Mouse (Mus musculus): ENCODE measurements at regions not wholly inside any gene's neighbourhood (a gene's known extent, or its start where the extent isn't known, plus 50 kb on each side); places are given as distances from the start of the nearest gene placed in this dataset.
"Not testable (repeated sequence)": the region's sequence is repeated elsewhere in the genome, so short reads cannot be mapped to it uniquely, and the experiment has no call there.

DNA sequence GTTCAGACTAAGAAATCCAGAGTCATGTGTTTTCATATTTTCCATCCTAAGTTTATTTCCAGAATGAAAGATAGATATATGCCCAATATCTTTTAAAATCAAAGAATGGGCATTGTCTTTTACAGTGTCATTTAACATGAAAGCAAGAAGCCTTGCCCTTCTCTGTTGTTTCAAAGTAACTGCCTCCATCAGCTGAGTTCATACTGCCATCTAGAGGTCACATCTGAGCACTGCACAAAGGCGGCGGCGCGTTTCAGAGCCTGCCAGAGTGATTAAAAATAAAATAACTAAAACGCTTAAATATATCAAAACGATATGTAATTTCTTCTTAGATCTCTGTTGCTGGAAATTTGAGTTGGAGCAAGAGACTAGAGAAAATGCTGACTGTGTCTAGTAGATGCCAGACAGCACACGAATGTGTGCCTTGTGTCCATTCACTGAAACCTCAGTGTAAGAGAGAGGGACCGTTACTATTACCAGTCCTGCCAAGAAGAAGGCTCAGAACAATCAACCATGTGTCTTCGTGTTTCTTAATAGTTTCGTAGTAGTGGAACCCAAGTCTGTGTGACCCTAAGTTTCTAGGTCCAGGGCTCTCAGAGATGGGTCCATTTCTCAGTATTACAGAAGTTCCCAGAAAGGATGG, 123.0 kb upstream of the Daam1 start:
- DNase-seq (ENCODE audit: low spot score in 2 of 2), result peak; percentile 37 to 73

- DNase-seq (ENCODE audit: low spot score in 2 of 2), result no peak
Observed at GRCm38 (mm10) chr12:71714606-71715005, 116.3 kb upstream of the Daam1 start.

- DNase-seq (ENCODE audit: low spot score in 2 of 2), result not testable (repeated sequence)
Observed at GRCm38 (mm10) chr12:71718412-71718811, 112.5 kb upstream of the Daam1 start.

DNA sequence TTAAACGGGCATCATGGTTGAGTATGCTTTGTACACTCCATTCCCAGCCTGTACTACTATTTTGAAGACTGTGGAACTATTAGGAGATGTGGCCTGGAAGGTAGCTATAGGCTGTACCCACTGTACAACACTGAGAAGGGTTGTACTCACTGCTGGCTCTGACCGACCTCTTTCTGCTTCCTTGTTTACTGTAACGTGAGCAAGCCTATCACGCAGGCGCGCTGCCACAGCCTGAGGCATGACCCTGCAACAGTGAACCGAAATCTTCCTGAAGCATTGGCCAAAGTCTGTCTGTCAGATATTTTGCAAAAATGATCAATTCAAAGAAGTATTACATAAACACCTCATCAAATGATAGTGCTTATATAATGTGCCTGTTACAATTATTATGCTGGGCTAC, 112.0 kb upstream of the Daam1 start:
- DNase-seq (ENCODE audit: low spot score in 2 of 2), result no peak

- no peak for DNase-seq (ENCODE audit: low spot score in 2 of 2)
Observed at GRCm38 (mm10) chr12:71725140-71725539, 105.7 kb upstream of the Daam1 start.

GRCm38 (mm10) chr12:71725713-71726336, 105.1 kb upstream of the Daam1 start:
- no peak for DNase-seq (ENCODE audit: low spot score in 2 of 2)

- DNase-seq (ENCODE audit: low spot score in 2 of 2), result no peak
Observed at GRCm38 (mm10) chr12:71743345-71743744, 87.5 kb upstream of the Daam1 start.

DNA sequence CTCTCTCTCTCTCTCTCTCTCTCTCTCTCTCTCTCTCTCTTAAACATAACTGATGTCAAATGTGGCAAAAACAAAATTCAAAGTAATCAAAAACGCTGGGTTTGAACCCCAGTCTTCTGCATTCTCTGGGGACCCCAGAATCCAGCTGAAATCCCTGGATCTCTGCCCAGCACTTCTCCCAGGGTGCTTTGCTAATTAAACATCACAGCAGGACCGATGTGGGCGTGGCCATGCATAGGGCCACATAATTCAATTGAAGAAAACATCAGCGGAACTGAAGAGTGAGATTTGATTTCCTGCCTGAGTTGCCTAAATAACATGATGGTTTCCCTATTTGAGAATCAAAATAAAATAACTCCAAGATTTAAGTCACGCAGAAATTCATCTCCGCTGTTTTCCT, 84.9 kb upstream of the Daam1 start:
- DNase-seq (ENCODE audit: low spot score in 2 of 2), result peak in 1 of 2 experiments; percentile 42

DNA sequence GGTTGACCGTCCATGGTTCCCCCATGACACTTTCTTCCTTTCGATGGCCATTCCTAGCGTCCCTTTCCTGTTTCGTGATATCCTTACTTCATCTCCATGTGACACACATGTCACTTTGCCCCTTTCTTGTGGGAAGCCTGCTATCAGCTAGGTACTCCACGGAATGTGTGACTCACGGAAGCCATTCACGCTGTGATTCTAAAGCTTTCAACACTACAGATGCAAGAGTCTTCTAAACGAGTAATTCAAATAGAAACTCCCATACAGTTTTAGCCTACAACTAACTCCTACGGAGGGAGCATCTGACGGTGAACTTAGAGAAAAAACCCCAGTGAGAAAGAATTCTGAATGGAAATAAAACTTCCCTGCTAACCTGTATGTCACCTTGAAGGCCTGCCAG, 83.5 kb upstream of the Daam1 start:
- DNase-seq (ENCODE audit: low spot score in 2 of 2), result no peak

GRCm38 (mm10) chr12:71747831-71748368, 83.0 kb upstream of the Daam1 start:
- DNase-seq (ENCODE audit: low spot score in 2 of 2), result no peak

GRCm38 (mm10) chr12:71748731-71749130, 82.1 kb upstream of the Daam1 start:
- peak in 1 of 2 experiments; percentile 50 for DNase-seq (ENCODE audit: low spot score in 2 of 2)

DNA sequence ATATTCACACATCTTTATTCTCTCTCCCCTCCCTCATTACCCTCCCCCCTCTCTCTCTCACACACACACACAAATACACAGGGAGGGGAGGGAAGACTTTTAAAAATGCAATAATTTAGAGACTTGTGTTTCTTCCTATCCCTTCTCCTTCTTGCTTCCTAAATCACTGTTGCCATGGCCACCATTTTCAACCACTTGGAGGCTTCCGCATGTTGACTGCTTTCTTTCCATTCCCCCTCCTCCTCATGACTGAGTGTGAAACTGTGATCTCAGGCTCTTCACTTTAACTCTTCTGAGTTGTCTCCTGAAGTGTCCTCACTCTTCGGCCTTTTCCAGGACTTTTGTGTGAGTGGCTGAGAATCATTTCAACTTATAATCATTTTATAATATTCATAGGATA, 81.2 kb upstream of the Daam1 start:
- DNase-seq (ENCODE audit: low spot score in 2 of 2), result no peak

DNA sequence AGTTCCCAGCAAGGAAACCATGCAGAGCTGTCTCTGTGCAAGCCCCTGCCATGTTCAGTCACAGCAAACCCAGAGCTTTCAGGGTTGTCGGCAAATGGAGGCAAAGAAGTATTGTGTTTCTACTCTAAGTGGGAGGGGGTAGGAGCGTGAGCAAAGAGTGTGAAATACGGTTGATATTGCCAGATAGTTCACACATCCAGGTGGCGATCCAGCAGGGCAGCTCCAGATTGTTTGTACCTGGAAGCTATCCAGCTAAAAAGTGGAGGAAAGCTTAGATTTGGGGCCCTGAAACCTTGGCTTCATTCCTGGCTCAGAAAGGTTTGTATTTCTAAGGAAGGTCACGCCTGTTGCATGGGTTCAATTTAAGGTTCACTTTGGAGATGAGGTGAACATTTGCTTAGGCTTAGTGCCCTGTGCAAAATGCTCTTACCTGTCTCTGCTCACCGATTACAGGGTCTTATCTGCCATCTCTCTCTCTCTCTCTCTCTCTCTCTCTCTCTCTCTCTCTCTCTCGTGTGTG, 78.1 kb upstream of the Daam1 start:
- DNase-seq (ENCODE audit: low spot score in 2 of 2), result no peak

- no peak for DNase-seq (ENCODE audit: low spot score in 2 of 2)
Observed at GRCm38 (mm10) chr12:71753276-71753675, 77.6 kb upstream of the Daam1 start.

- DNase-seq (ENCODE audit: low spot score in 2 of 2), result no peak
Observed at GRCm38 (mm10) chr12:71763194-71763593, 67.7 kb upstream of the Daam1 start.

DNA sequence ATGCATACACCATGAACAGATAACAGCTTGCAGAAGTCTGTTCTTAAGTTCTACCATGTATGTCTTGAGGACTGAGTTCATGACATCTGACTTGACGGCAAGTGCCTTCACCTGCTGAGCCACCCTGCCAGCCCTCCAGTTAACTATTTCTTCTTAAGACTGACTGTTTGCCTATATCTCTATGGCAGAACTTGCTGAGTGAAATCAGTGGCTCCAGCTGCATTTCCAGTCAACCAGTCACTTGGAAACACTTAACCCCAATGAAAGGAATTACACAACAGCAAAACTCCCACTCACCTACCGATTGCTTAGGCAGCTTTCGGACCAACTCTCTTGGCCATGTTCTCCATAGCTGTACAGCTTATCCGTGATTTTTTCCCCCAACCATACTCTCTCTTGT, 64.8 kb upstream of the Daam1 start:
- DNase-seq (ENCODE audit: low spot score in 2 of 2), result no peak

GRCm38 (mm10) chr12:71766636-71767035, 64.2 kb upstream of the Daam1 start:
- DNase-seq (ENCODE audit: low spot score in 2 of 2), result no peak

GRCm38 (mm10) chr12:71767896-71768295, 63.0 kb upstream of the Daam1 start:
- no peak for DNase-seq (ENCODE audit: low spot score in 2 of 2)

DNA sequence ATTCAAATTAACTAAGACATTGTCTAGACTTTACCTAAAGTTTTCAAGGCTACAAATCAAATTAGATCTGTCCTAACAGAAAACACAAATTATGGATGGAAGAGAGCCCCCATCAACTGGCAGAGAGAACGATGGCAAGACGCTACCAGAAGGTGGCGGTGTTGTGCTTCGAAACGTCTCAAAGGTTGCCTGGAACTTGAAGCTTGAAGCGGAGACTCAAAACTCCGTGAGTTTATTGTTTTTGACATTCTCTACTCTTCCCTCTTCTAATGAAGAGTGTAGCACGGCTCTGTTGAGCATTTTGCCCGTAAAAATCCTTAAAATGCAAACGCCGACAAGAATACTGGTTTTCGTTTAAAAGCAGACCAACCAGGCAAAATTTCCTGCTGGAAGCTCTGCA, 62.4 kb upstream of the Daam1 start:
- peak; percentile 76 to 86 for DNase-seq (ENCODE audit: low spot score in 2 of 2)

DNA sequence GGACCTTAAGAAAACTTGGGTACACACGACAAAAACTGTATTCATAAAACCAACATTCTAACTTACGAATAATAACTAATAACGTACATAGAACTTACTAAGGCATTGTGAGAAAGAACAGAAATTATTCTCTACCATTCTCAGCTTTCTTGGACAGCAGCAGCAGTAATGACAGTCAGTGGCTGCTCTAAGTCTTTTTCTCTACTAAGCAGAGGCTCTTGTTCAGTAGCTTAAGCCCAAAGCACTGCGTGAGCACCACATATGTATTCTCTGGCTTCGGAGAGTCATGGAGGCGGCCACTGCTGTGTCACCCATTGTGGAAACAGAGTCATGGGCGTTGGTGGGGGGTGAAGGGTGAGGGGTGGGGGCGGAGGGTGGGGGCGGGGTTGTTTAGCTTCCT, 62.0 kb upstream of the Daam1 start:
- DNase-seq (ENCODE audit: low spot score in 2 of 2), result no peak

- DNase-seq (ENCODE audit: low spot score in 2 of 2), result no peak
Observed at GRCm38 (mm10) chr12:71769302-71769701, 61.6 kb upstream of the Daam1 start.

DNA sequence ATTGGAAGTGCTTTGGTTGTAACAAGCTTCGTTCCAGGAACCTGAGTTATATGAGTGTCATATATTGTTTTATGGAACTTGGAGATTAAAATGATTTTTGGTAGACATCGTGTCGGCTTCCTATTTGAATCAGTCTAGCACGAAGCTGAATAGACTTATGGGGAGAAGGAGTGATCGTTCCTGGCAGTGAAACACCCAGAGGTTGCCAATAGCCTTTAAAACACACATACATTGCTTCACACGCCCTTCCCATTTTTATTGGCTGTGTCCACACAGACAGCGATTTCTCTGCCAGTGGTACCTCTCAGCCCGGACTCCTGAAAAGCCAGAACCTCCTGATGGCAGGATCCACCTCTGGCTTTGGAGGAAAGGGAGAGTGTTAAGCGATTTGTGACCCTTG, 57.0 kb upstream of the Daam1 start:
- no peak for DNase-seq (ENCODE audit: low spot score in 2 of 2)

- DNase-seq (ENCODE audit: low spot score in 2 of 2), result no peak
Observed at GRCm38 (mm10) chr12:71775126-71775525, 55.8 kb upstream of the Daam1 start.

Measured in cerebellum, postnatal 4 days (tissue).